Mouse (Mus musculus): ENCODE measurements at regions not wholly inside any gene's neighbourhood (a gene's known extent, or its start where the extent isn't known, plus 50 kb on each side); places are given as distances from the start of the nearest gene placed in this dataset.
"Not testable (repeated sequence)": the region's sequence is repeated elsewhere in the genome, so short reads cannot be mapped to it uniquely, and the experiment has no call there.

DNA sequence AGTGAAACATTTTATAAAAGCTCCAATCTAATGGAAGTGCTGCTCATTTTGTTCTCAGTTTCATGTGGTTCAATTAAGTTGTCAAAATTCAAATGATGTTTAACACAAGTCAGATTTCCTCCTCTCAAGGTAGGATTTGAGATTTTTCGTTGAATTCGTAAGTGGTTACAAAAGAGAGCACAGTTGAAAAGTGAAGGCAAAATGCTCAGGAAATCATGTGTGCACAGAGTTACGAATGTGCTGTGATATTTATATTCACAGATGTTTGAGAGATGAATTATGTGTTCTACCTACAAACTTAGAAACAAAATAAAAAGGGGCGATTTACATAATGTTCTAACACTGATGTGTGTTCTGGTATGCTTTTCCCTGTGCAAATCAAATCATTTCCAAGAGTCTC lies 433.1 kb downstream of the Arl4a start:
- Histone ChIP-seq H3K9me3 (ENCODE audit: control insufficient read depth, low read length) (no peaks in the 10 kb centered on the region), H3K27me3 (ENCODE audit: control insufficient read depth, insufficient read depth, low read length) (no peaks in the 10 kb centered on the region), H3K9ac (replicated peaks) (no peak overlapping the region), H3K36me3 (replicated peaks; ENCODE audit: control insufficient read depth, insufficient read depth, low read depth) (no peaks in the 10 kb centered on the region), H3K4me3 (ENCODE audit: insufficient read depth in 1 of 2, low read depth in 2 of 2, low read length in 2 of 2) (no peak overlapping the region), H3K27ac (no peak overlapping the region), H3K4me2 (ENCODE audit: low read depth) (no peak overlapping the region), H3K4me1 (replicated peaks; ENCODE audit: control insufficient read depth in 2 of 2, insufficient read depth in 2 of 2, low read length in 1 of 2) (no peaks in the 10 kb centered on the region)
- DNase-seq (ENCODE audit: low read depth in 3 of 3, low spot score in 3 of 3): no peak
- no peak for TF ChIP-seq EP300 (IDR thresholded peaks at IDR 0.05; ENCODE audit: low read depth)
- TF ChIP-seq CTCF (IDR thresholded peaks at IDR 0.05; ENCODE audit: low read depth): no peak
- ATAC-seq (ENCODE audit: insufficient read depth): no peak
- 55% methylated on average over 4 of the region's 4 CpGs for WGBS (ENCODE audit: insufficient replicate concordance)

DNA sequence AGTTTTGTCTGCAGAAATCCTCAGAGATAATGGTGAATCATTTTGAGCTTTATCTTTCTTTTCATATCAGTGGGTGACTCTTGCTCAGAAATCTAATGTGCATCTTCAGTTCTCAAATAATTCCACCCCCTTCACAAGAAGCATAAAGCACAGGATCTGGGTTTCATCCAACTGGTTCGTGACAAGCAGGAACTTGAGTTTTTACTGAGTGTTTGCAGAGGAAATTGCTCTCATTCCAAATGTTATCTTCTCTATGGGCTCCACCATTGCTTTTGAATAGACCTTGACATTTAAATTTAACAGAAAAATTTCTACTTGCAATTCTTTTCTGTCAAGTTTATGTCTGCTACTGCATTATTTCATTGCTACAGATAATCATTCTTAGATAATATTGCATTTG lies 443.1 kb downstream of the Arl4a start:
- Histone ChIP-seq H3K36me3 (replicated peaks; ENCODE audit: control insufficient read depth, insufficient read depth, low read depth) (no peaks in the 10 kb centered on the region), H3K4me2 (ENCODE audit: low read depth) (no peak overlapping the region), H3K4me1 (replicated peaks; ENCODE audit: control insufficient read depth in 2 of 2, insufficient read depth in 2 of 2, low read length in 1 of 2) (no peaks in the 10 kb centered on the region), H3K9ac (replicated peaks) (no peak overlapping the region), H3K4me3 (ENCODE audit: insufficient read depth in 1 of 2, low read depth in 2 of 2, low read length in 2 of 2) (no peak overlapping the region), H3K27me3 (ENCODE audit: control insufficient read depth, insufficient read depth, low read length) (no peaks in the 10 kb centered on the region), H3K9me3 (ENCODE audit: control insufficient read depth, low read length) (no peaks in the 10 kb centered on the region), H3K27ac (no peak overlapping the region)
- TF ChIP-seq CTCF (IDR thresholded peaks at IDR 0.05; ENCODE audit: low read depth): no peak
- DNase-seq (ENCODE audit: low read depth in 3 of 3, low spot score in 3 of 3): no peak
- no peak for ATAC-seq (ENCODE audit: insufficient read depth)
- 17% methylated on average over 1 of the region's 1 CpGs for WGBS (ENCODE audit: insufficient replicate concordance)

GRCm38 (mm10) chr12:39593781-39594180 lies 444.0 kb downstream of the Arl4a start:
- not testable (repeated sequence) for ATAC-seq (ENCODE audit: insufficient read depth); H3K27me3 ChIP-seq (ENCODE audit: control insufficient read depth, insufficient read depth, low read length); H3K9ac ChIP-seq (replicated peaks); H3K4me2 ChIP-seq (ENCODE audit: low read depth); H3K4me3 ChIP-seq (ENCODE audit: insufficient read depth in 1 of 2, low read depth in 2 of 2, low read length in 2 of 2); H3K36me3 ChIP-seq (replicated peaks; ENCODE audit: control insufficient read depth, insufficient read depth, low read depth); H3K27ac ChIP-seq; H3K9me3 ChIP-seq (ENCODE audit: control insufficient read depth, low read length); H3K4me1 ChIP-seq (replicated peaks; ENCODE audit: control insufficient read depth in 2 of 2, insufficient read depth in 2 of 2, low read length in 1 of 2); DNase-seq (ENCODE audit: low read depth in 3 of 3, low spot score in 3 of 3)

DNA sequence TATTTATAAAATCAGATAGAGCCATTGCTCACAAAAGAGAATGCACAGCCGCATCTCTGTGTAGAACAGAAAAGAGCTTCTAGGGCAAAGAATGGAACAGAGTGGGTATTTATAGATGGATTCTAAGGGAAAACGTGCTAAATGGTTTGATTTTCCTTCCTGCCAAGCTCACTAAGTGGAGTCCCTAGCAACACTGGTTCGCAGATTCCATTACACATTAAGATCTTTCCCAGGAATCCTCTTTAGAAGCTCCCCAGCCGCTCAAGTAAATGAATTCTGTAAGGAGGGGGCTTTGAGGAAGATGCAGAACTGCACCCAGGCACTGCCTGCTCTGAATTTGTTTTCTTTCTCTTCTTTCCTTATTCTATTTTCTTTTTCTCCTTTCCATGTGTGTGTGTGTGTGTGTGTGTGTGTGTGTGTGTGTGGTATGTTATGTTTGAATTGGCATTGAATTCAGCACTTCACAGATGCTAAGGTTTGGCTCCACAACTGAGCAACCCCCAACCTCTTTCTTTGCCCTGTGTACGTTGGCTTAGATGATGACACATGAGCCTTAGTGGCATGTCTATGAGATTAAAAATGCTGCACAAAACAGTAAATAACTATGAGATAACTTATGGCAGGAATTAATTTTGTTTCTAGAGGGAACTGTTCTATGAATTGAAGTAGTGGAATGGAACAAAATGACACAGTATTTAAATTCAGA lies 450.5 kb downstream of the Arl4a start:
- TF ChIP-seq CTCF (IDR thresholded peaks at IDR 0.05; ENCODE audit: low read depth) (no peak), EP300 (IDR thresholded peaks at IDR 0.05; ENCODE audit: low read depth) (no peak)
- no peak overlapping the region for H3K4me3 ChIP-seq (ENCODE audit: insufficient read depth in 1 of 2, low read depth in 2 of 2, low read length in 2 of 2)
- 46% methylated on average over 5 of the region's 5 CpGs for WGBS (ENCODE audit: insufficient replicate concordance)
- no peaks in the 10 kb centered on the region for H3K36me3 ChIP-seq (replicated peaks; ENCODE audit: control insufficient read depth, insufficient read depth, low read depth)
- DNase-seq (ENCODE audit: low read depth in 3 of 3, low spot score in 3 of 3) (no peak), ATAC-seq (ENCODE audit: insufficient read depth) (no peak)
- H3K27ac ChIP-seq: no peak overlapping the region
- H3K27me3 ChIP-seq (ENCODE audit: control insufficient read depth, insufficient read depth, low read length): no peaks in the 10 kb centered on the region
- no peak overlapping the region for H3K9ac ChIP-seq (replicated peaks)
- no peaks in the 10 kb centered on the region for H3K9me3 ChIP-seq (ENCODE audit: control insufficient read depth, low read length)
- H3K4me2 ChIP-seq (ENCODE audit: low read depth): no peak overlapping the region
- no peaks in the 10 kb centered on the region for H3K4me1 ChIP-seq (replicated peaks; ENCODE audit: control insufficient read depth in 2 of 2, insufficient read depth in 2 of 2, low read length in 1 of 2)

- H3K27ac ChIP-seq: no peak overlapping the region
- no peak overlapping the region for H3K9ac ChIP-seq (replicated peaks)
- H3K4me1 ChIP-seq (replicated peaks; ENCODE audit: control insufficient read depth in 2 of 2, insufficient read depth in 2 of 2, low read length in 1 of 2): no peaks in the 10 kb centered on the region
- TF ChIP-seq EP300 (IDR thresholded peaks at IDR 0.05; ENCODE audit: low read depth): no peak
- TF ChIP-seq CTCF (IDR thresholded peaks at IDR 0.05; ENCODE audit: low read depth): no peak
- H3K4me2 ChIP-seq (ENCODE audit: low read depth): no peak overlapping the region
- H3K4me3 ChIP-seq (ENCODE audit: insufficient read depth in 1 of 2, low read depth in 2 of 2, low read length in 2 of 2): no peak overlapping the region
- no peaks in the 10 kb centered on the region for H3K9me3 ChIP-seq (ENCODE audit: control insufficient read depth, low read length)
- H3K36me3 ChIP-seq (replicated peaks; ENCODE audit: control insufficient read depth, insufficient read depth, low read depth): no peaks in the 10 kb centered on the region
- DNase-seq (ENCODE audit: low read depth in 3 of 3, low spot score in 3 of 3) (no peak), ATAC-seq (ENCODE audit: insufficient read depth) (no peak)
- WGBS (ENCODE audit: insufficient replicate concordance): 58% methylated on average over 4 of the region's 4 CpGs
- H3K27me3 ChIP-seq (ENCODE audit: control insufficient read depth, insufficient read depth, low read length): no peaks in the 10 kb centered on the region
These were observed 451.7 kb downstream of the Arl4a start for GRCm38 (mm10) chr12:39586163-39586562.
